Mouse (Mus musculus) ovary, postnatal 14 days (tissue): Measurements from ENCODE around the gene Gm9964.
"Not testable (repeated sequence)": the region's sequence is repeated elsewhere in the genome, so short reads cannot be mapped to it uniquely, and the experiment has no call there.

Source experiments
- DNase-seq: peaks from one replicate; pipeline ENCODE4 v3.0.0; 2022; ENCODE audit warnings: low spot score

The Gm9964 gene

GRCm38 (mm10) chr11:79296856-79297491 is at the start of gene Gm9964:
TSS of gene Gm9964 (minus strand) at chr11:79296906.
- DNase-seq, result no peak

- DNase-seq, result no peak
Measured at GRCm38 (mm10) chr11:79339808-79340781, 43.4 kb upstream of the Gm9964 start.

GRCm38 (mm10) chr11:79339234-79339807 is 42.6 kb upstream of the Gm9964 start, which contains the start of gene Nf1:
TSS of gene Nf1 (plus strand) at chr11:79339693.
- peak; percentile 95 for DNase-seq

DNA sequence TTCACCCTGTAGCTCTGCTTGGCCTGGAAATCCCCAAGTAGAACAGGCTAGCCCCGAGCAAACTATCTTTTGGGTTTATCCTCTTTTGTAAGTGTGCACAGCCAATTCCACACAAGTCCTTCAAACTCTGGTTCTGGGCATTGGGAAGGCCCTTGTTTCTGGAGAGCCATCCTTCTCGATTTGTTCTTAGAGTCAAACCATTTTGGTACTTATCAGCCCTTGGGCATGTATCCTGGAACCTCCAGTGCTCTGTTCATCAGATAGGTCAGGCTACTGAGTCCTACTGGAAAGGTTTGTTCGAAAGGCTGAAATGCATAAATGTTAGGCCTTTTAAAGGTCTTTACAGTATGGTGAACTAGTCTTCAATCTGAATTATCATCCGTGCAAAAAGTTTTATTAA is 41.9 kb upstream of the Gm9964 start:
- no peak for DNase-seq

DNA sequence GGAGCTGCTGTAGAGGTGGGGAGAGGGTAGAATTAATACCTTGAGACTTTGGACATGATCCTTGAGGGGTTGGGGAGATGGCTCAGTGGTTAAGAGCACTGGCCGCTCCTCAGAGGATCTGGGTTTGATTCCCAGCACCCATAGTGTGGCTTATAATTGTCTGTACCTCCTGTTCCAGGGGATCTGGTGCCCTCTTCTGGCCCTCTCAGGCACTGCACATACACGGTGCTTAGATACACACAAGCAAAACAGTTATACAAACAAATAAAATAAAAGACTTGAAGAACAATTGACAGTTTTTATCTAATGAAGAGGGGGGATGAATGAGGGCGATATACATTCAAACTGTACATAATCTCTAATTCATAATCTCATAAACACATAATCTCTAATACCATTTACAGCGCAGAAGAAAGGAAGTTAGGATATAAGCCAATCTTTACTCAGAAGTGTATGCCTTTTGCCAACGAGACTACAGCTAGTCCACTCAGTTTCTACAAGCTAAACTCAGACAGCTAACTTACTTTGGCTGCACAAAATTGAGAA is 40.1 kb upstream of the Gm9964 start:
- no peak for DNase-seq

DNA sequence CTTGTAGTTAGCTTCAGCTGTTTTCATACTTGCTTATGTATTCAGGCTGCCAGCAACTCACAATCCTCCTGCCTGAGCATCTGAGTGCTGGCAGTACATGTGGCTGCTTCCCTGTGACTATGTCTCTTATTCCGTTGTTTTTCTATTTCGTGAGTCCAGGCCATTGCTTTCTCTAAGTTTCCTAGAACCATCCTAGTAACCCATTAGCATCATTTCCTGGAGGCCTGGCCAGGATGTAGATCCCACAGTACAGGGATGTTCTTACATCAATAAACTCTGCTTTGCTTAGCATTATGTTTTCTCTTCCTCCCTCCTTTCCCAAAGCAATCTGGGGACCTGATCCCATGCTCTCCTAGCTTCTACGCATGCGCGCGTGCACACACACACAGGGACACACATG is 38.4 kb upstream of the Gm9964 start:
- DNase-seq, result no peak

- no peak for DNase-seq
Measured at GRCm38 (mm10) chr11:79329585-79329984, 32.9 kb upstream of the Gm9964 start.

- no peak for DNase-seq
Measured at GRCm38 (mm10) chr11:79328060-79328459, 31.4 kb upstream of the Gm9964 start.

DNA sequence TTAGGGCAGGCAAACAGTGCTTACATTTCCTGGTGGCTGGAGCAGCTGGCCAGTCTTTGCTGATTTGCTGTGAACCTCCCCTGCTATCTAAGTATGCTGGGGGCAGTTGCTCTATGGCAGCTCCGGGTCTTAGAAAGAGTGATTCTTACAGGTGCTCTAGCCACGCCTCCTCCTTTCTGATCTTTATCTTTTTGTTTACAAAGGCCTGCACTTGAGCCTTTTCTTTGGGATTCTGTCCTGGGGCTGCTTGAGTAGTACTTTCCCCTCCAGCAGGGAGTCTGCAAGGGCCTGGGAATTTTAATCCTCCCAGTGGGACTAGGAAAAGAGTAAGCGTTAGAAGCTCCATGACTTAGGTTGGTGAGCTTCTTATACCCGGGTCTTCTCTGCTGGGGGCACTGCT is 30.4 kb upstream of the Gm9964 start:
- DNase-seq, result no peak

DNA sequence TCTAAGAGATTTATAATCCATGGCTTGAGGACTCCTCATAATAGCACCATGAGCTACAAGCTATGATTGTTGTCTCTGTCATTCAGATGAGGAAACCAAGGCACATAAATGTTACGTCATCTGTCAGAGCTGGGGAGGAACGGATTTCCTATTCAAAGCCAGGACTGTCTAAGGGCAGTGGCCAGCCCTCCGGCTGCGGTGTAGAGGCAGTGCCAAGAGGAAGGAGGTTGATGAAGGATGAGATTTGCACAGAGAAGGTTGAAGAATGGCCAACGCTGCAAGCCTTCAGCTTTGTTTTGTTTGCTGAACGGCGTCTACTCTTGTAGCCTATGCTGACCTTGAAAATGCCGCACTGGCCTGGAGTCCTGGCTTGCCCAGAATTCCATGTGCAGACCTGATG is 29.0 kb upstream of the Gm9964 start:
- DNase-seq, result no peak

- no peak for DNase-seq
Measured at GRCm38 (mm10) chr11:79323985-79324685, 27.4 kb upstream of the Gm9964 start.

DNA sequence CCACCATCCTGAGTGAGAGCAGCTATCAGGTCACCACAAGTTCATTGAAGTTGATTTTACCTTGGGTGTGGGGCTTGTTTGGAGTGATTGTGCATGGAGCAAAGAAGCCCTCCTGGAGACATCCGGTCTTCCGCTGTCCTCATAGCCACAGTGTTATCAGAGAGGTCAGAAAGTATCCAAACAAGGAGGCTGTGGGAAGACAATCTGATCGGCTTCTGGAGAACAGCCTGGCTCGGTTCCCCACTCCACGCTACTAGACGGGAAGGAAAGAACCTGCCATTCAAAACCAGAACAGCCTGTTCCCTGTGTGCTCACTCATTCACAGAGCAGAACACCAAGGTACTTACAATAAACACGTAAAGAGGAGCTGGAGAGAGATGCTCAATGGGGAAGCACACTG is 23.1 kb upstream of the Gm9964 start:
- DNase-seq, result no peak

DNA sequence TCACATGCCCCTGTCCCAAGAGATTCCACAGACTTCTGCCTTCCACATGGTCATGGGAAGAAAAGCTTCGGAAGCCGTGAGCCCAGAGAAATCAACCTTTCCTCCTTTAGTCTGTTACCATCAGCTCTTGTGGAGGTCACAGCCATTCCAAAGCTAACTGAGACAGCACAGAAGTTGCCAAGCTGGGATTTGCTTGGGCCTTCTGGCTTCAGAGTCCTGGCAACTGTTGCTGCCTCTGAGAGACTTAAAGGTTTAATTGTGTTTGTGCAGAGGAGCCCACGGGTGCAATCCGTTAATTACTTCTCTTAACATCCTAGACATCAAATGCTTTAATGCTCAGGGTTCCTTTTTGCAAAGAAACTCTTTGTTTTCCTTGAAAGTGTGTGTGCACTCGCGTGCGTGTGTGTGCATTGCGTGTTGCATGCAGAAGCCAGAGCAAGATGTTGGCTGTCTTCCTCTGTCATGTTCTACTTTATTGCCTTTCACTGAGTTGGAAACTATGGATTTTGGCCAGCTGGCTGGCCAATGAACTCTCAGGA is 20.2 kb upstream of the Gm9964 start:
- no peak for DNase-seq

- DNase-seq, result no peak
Measured at GRCm38 (mm10) chr11:79310467-79310866, 13.8 kb upstream of the Gm9964 start.

DNA sequence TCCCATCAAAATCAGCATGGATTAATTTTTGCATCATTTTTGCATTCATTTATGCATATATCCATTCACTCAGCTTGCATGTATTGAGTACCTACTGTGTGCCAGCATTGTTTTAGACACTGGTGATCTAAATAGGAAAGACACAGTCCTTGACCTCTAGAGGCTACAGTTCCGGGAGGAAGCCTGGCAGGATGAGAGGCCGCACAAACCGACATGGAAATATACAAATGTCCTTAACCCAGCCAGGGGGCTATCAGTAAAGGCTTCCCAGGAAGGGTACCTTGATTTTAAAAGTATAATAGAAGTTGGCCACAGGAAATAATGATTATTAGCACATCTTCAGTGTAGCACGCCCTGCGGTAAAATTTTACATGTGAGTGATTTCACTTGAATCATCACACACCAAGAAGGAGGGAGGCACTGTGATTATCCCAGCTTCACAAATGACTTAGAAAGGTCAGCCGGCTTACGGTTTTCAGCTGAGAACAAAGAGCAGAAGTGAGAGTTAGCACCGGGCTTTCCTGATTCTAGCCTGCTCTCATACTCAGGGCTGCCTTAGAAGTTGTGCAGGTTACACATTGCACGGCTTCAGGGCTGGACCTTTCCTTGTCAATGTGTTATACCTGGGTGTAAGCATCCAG is 11.0 kb upstream of the Gm9964 start:
- no peak for DNase-seq

- DNase-seq, result no peak
Measured at GRCm38 (mm10) chr11:79306996-79307395, 10.3 kb upstream of the Gm9964 start.

DNA sequence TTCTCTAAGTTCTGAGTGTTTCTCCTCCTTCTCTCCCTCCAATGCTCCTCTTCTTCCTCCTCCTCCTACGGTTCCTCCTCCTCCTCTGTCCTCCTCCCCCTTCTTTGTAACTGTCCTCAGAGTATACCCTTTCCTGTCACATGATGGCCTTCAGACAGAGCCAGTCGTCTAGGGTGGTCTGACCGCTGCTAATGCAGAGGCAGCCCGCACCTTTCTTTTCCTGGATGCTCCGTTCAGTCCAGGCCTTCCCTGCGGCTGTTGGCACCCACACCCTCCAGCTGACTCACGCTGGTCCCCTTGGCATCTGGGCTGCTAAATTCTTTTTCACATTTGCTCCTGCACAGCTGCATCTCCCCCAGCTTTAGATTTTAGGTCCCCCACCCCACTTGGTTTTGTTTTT is 9.8 kb upstream of the Gm9964 start:
- DNase-seq, result no peak

- no peak for DNase-seq
Measured at GRCm38 (mm10) chr11:79305697-79306340, 9.1 kb upstream of the Gm9964 start.

DNA sequence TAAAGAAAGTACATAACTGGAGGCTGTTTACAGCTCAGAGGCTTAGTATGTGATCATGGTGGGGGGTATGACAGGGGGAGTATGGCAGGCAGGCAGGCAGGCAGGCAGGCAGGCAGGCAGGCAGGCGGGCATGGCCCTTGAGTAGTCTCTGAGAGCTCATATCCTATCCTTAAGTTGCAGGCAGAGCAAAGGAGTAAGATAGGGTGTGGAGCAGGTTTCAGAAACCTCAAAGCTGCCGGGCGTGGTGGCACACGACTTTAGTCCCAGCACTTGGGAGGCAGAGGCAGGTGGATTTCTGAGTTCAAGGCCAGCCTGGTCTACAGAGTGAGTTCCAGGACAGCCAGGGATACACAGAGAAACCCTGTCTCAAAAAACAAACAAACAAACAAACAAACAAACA is 7.5 kb upstream of the Gm9964 start:
- not testable (repeated sequence) for DNase-seq

DNA sequence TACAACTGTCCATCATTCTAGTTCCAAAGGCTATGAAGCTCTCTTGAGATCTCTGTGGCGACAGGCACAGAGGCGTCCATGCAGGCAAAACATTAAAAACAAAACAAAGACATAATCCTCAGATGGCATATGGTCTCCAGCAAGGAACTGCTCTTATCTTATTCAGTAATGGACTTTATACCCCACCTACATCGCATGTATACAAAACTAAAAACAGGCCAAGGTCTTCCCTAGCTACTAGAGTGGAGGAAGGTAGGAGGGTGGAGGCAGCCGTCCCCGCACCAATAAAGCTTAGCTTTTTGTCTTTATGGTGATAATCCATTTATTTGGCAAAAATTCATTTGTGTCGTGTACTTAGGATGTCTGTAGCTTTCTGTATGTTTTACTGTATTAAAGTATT is 6.4 kb upstream of the Gm9964 start:
- no peak for DNase-seq
